Mouse (Mus musculus): ENCODE data around the gene H2-Q6. TPM values are rescaled to one million over a fixed set of nuclear protein-coding genes. Genes with fewer than 3 reads are reported as not detected.

H2-Q6 gene
- polyA plus RNA-seq (2012; rRNA removed; ENCODE audit: low replicate concordance), result 16.0 and 40.0 TPM in 2 replicates

DNA sequence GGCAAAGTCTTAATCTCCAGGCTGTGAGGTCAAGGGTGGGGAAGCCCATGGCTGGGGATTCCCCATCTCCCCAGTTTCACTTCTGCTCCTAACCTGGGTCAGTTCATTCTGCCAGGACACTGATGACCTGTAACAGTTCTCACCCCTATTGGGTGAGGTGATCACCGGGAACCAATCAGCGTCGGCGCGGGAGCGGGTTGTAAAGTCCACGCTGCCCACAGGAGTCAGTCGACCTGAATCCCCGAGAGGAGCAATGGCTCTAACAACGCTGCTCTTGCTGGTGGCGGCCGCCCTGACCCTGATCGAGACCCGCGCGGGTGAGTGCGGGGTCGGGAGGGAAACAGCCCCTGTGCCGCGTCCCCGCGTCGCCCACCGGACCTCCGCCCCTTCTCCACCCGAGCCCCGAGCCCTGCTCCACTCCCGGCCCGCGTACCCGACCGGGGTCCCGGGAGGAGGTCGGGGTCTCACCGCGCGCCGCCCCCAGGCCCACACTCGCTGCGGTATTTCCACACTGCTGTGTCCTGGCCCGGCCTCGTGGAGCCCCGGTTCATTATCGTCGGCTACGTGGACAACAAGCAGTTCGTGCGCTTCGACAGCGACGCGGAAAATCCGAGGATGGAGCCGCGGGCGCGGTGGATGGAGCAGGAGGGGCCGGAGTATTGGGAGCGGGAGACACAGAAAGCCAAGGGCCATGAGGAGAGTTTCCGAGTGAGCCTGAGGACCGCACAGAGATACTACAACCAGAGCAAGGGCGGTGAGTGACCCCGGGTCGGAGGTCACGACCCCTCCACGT lies at the start of gene H2-Q6:
H2-Q6 (plus strand) TSS at position 227 of the 793 bp plus-strand sequence.

DNA sequence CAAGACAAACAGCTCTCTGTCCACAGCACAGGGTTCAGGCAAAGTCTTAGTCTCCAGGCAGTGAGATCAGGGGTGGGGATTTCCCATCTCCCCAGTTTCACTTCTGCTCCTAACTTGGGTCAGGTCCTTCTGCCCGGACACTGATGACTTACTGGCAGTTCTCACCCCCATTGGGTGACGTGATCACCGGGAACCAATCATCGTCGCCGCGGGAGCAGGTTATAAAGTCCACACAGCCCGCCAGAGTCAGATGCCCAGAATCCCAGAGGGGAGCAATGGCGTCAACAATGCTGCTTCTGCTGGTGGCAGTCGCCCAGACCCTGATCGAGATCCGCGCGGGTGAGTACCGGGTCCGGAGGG lies 45.3 kb upstream of the H2-Q6 start, which contains the start of gene H2-Q4:
H2-Q4 (plus strand) TSS at position 249 of the 360 bp plus-strand sequence.

DNA sequence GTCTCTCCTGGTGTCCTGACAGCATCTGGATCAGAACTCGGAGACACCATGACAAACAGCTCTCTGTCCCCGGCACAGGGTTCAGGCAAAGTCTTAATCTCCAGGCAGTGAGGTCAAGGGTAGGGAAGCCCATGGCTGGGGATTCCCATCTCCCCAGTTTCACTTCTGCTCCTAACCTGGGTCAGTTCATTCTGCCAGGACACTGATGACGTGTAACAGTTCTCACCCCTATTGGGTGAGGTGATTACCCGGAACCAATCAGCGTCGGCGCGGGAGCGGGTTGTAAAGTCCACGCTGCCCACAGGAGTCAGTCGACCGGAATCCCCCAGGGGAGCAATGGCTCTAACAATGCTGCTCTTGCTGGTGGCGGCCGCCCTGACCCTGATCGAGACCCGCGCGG lies 14.2 kb downstream of the H2-Q6 start, which contains the start of gene H2-Q7:
H2-Q7 (plus strand) TSS at position 271 of the 400 bp plus-strand sequence.

DNA sequence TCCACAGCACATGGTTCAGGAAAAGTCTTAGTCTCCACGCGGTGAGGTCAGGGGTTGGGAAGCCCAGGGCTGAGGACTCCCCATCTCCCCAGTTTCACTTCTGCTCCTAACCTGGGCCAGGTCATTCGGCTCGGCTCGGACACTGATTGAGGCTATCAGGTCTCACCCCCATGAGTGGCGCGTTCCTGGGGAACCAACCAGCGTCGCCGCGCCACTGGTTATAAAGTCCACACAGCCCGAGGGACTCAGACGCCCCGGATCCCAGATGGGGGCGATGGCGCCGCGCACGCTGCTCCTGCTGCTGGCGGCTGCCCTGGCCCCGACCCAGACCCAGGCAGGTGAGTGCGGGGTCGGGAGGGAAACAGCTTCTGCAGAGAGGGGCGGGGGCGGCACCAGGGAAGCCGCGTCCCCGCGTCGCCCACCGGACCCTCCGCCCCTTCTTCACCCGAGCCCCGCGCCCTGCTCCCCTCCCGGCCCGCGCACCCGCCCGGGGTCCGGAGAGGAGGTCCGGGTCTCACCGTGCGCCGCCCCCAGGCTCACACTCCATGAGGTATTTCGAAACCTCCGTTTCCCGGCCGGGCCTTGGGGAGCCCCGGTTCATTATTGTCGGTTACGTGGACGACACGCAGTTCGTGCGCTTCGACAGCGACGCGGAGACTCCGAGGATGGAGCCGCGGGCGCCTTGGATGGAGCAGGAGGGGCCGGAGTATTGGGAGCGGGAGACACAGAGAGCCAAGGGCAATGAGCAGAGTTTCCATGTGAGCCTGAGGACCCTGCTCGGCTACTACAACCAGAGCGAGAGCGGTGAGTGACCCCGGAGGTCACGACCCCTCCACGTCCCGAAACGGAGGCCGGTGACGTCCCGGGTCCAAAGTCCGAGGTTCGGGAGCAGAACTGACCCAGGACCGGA lies 45.4 kb downstream of the H2-Q6 start, which contains the start of gene H2-Q10:
H2-Q10 (plus strand) TSS at position 248 of the 910 bp plus-strand sequence.

Other genes starting within 250 kb of the H2-Q6 start
- 0.76 TPM in 1 of 2 replicates, not detected in the other for gene Aif1, start 248.8 kb upstream of the H2-Q6 start, polyA plus RNA-seq (2012; rRNA removed; ENCODE audit: low replicate concordance)
- 6.5 and 24.6 TPM in 2 replicates for gene Lst1, start 236.4 kb upstream of the H2-Q6 start, polyA plus RNA-seq (2012; rRNA removed; ENCODE audit: low replicate concordance)
- gene Ltb, start 230.4 kb upstream of the H2-Q6 start, polyA plus RNA-seq (2012; rRNA removed; ENCODE audit: low replicate concordance), result 6.3 and 41.5 TPM in 2 replicates
- 1.5 and 1.8 TPM in 2 replicates for gene Tnf, start 222.8 kb upstream of the H2-Q6 start, polyA plus RNA-seq (2012; rRNA removed; ENCODE audit: low replicate concordance)
- gene Lta, start 219.5 kb upstream of the H2-Q6 start, polyA plus RNA-seq (2012; rRNA removed; ENCODE audit: low replicate concordance), result 0.70 and 1.1 TPM in 2 replicates
- gene Gm16181, start 204.0 kb upstream of the H2-Q6 start, polyA plus RNA-seq (2012; rRNA removed; ENCODE audit: low replicate concordance), result not detected in 2 replicates
- 2.2 and 3.7 TPM in 2 replicates for gene Atp6v1g2, start 191.2 kb upstream of the H2-Q6 start, polyA plus RNA-seq (2012; rRNA removed; ENCODE audit: low replicate concordance)
- 27.0 and 39.7 TPM in 2 replicates for gene Nfkbil1, start 189.1 kb upstream of the H2-Q6 start, polyA plus RNA-seq (2012; rRNA removed; ENCODE audit: low replicate concordance)
- 147 and 156 TPM in 2 replicates for gene Ddx39b, start 183.1 kb upstream of the H2-Q6 start, polyA plus RNA-seq (2012; rRNA removed; ENCODE audit: low replicate concordance)
- gene H2-D1, start 162.1 kb upstream of the H2-Q6 start, polyA plus RNA-seq (2012; rRNA removed; ENCODE audit: low replicate concordance), result 447 and 1,433 TPM in 2 replicates
- gene H2-Q1, start 104.4 kb upstream of the H2-Q6 start, polyA plus RNA-seq (2012; rRNA removed; ENCODE audit: low replicate concordance), result 28.5 and 65.5 TPM in 2 replicates
- 350 and 1,003 TPM in 2 replicates for gene H2-Q2, start 82.6 kb upstream of the H2-Q6 start, polyA plus RNA-seq (2012; rRNA removed; ENCODE audit: low replicate concordance)
- gene H2-Q4, start 45.2 kb upstream of the H2-Q6 start, polyA plus RNA-seq (2012; rRNA removed; ENCODE audit: low replicate concordance), result 97.7 and 164 TPM in 2 replicates
- gene H2-Q7, start 14.3 kb downstream of the H2-Q6 start, polyA plus RNA-seq (2012; rRNA removed; ENCODE audit: low replicate concordance), result 49.5 and 117 TPM in 2 replicates
- 11.4 and 14.5 TPM in 2 replicates for gene H2-Q10, start 45.2 kb downstream of the H2-Q6 start, polyA plus RNA-seq (2012; rRNA removed; ENCODE audit: low replicate concordance)
- gene Pou5f1, start 81.2 kb downstream of the H2-Q6 start, polyA plus RNA-seq (2012; rRNA removed; ENCODE audit: low replicate concordance), result not detected in 2 replicates
- gene Tcf19, start 92.0 kb downstream of the H2-Q6 start, polyA plus RNA-seq (2012; rRNA removed; ENCODE audit: low replicate concordance), result 8.0 and 16.7 TPM in 2 replicates
- 3.4 TPM in 2 replicates for gene Cchcr1, start 92.2 kb downstream of the H2-Q6 start, polyA plus RNA-seq (2012; rRNA removed; ENCODE audit: low replicate concordance)
- 0.39 TPM in 1 of 2 replicates, not detected in the other for gene Psors1c2, start 108.4 kb downstream of the H2-Q6 start, polyA plus RNA-seq (2012; rRNA removed; ENCODE audit: low replicate concordance)
- gene Cdsn, start 127.3 kb downstream of the H2-Q6 start, polyA plus RNA-seq (2012; rRNA removed; ENCODE audit: low replicate concordance), result 0.71 and 1.6 TPM in 2 replicates
- gene 2300002M23Rik, start 142.6 kb downstream of the H2-Q6 start, polyA plus RNA-seq (2012; rRNA removed; ENCODE audit: low replicate concordance), result not detected in 2 replicates
- 0.48 TPM in 1 of 2 replicates, not detected in the other for gene Sfta2, start 176.7 kb downstream of the H2-Q6 start, polyA plus RNA-seq (2012; rRNA removed; ENCODE audit: low replicate concordance)
- gene Gm9573, start 201.8 kb downstream of the H2-Q6 start, polyA plus RNA-seq (2012; rRNA removed; ENCODE audit: low replicate concordance), result 0.05 TPM in 1 of 2 replicates, not detected in the other
- gene Mucl3, start 218.8 kb downstream of the H2-Q6 start, polyA plus RNA-seq (2012; rRNA removed; ENCODE audit: low replicate concordance), result 0.17 and 64.7 TPM in 2 replicates
- 32.7 and 37.8 TPM in 2 replicates for gene Vars2, start 242.7 kb downstream of the H2-Q6 start, polyA plus RNA-seq (2012; rRNA removed; ENCODE audit: low replicate concordance)
- 14.5 and 14.8 TPM in 2 replicates for gene Gtf2h4, start 248.9 kb downstream of the H2-Q6 start, polyA plus RNA-seq (2012; rRNA removed; ENCODE audit: low replicate concordance)

Measured in duodenum, adult 2 months (tissue).